Mouse (Mus musculus) liver, embryonic 11.5 days (tissue): ENCODE results near the gene Hmgn2. TPM values are rescaled to one million over a fixed set of nuclear protein-coding genes. Genes with fewer than 3 reads are reported as not detected.

Source experiments
- ATAC-seq: fragments of 200-750 bp; cut with Nextera tagmentation; replicated peaks from 2 replicates; pipeline ENCODE4 v1.8.0; 2017; ENCODE audit warnings: moderate number of reproducible peaks, mild to moderate bottlenecking, moderate TSS enrichment, moderate library complexity; ENCODE audit not compliant: low FRiP score
- DNase-seq: peaks from one replicate; pipeline ENCODE4 v3.0.0-alpha.2; 2017; ENCODE audit warnings: low spot score
- H3K27ac ChIP-seq: fragments of 300-500 bp; sonication (generic); 2 replicates; pipeline ENCODE4 v1.5.1; 2014; ENCODE audit warnings: mild to moderate bottlenecking, low read depth, low read length, control low read depth
- H3K27me3 ChIP-seq: fragments of 300-500 bp; sonication (generic); replicated peaks from 2 replicates; pipeline ENCODE4 v1.6.1; 2014; ENCODE audit warnings: low read length, mixed read lengths; ENCODE audit not compliant: control insufficient read depth, insufficient read depth
- H3K36me3 ChIP-seq: fragments of 300-500 bp; sonication (generic); 2 replicates; pipeline ENCODE4 v1.6.1; 2014; ENCODE audit warnings: mild to moderate bottlenecking, low read length, moderate library complexity, mixed read lengths; ENCODE audit not compliant: control insufficient read depth, insufficient read depth
- H3K4me1 ChIP-seq: fragments of 300-500 bp; sonication (generic); replicated peaks from 2 replicates; pipeline ENCODE4 v1.6.1; 2014; ENCODE audit warnings: low read length, mixed read lengths; ENCODE audit not compliant: control insufficient read depth, insufficient read depth
- H3K4me2 ChIP-seq: fragments of 300-500 bp; sonication (generic); 2 replicates; pipeline ENCODE4 v1.6.1; 2014; ENCODE audit warnings: mild to moderate bottlenecking, control low read depth, moderate library complexity
- H3K4me3 ChIP-seq: fragments of 300-500 bp; sonication (generic); 2 replicates; pipeline ENCODE4 v1.5.1; 2014; ENCODE audit warnings: low read depth, low read length, control low read depth
- H3K9ac ChIP-seq: fragments of 300-500 bp; sonication (generic); 2 replicates; pipeline ENCODE4 v1.6.1; 2014; ENCODE audit warnings: low read depth, low read length, control low read depth
- H3K9me3 ChIP-seq: fragments of 300-500 bp; sonication (generic); 2 replicates; pipeline ENCODE4 v1.6.1; 2016; ENCODE audit warnings: low read length, inconsistent platforms, mixed read lengths; ENCODE audit not compliant: control insufficient read depth
- WGBS: fragments of 180-500 bp; shearing (Covaris S2); extraction: QIAGEN DNeasy Blood & Tissue Kit; methylation state at CpG from one replicate; pipeline ENCODE4 v1.1.7; 2014; 5-methylcytosine and 5-hydroxymethylcytosine counted together
- polyA plus RNA-seq: library from polyadenylated mRNA; unstranded; fragments of >200 nt; fragmentation: Nextera tagmentation; extraction: Ambion mirVana; gene quantifications from 2 replicates; pipeline ENCODE4 v1.2.1, GENCODE M21; 2014

Gene Hmgn2
- polyA plus RNA-seq, 1 experiment from 2014 or later: 1,890 TPM

DNA sequence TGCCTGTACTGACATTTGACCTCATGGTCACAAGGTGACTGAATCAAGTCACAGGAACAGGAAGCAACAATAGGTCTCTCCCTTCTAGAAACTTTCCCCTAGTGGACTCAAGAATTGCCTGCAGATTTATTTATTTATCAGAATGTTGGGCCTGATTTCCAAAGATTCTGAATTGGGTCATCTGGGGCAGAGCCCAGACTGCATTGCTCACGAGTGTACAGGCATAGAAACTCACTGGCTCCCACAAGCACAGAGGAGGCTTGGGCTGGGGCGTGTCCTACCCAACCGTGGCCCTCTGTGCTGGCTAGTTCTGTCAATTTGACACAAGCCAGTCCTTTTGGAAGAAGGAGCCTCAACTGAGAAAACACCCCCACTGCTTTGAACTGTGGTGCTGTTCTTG lies 26.9 kb downstream of the Hmgn2 start:
- H3K27me3 ChIP-seq: no peaks in the 10 kb centered on the region
- 31% methylated on average over 3 of the region's 3 CpGs for WGBS
- H3K9me3 ChIP-seq: 0 out of 2 replicates have a peak, but pooled peaks cover 2% of the 10 kb centered on the region
- ATAC-seq: no peak
- H3K9ac ChIP-seq: no peak overlapping the region
- H3K27ac ChIP-seq: no peak overlapping the region
- no peak overlapping the region for H3K4me2 ChIP-seq
- no peak overlapping the region for H3K4me3 ChIP-seq
- no peak for DNase-seq
- H3K36me3 ChIP-seq: no peaks in the 10 kb centered on the region
- H3K4me1 ChIP-seq: 0 out of 2 replicates have a peak, but pooled peaks cover 3% of the 10 kb centered on the region

DNA sequence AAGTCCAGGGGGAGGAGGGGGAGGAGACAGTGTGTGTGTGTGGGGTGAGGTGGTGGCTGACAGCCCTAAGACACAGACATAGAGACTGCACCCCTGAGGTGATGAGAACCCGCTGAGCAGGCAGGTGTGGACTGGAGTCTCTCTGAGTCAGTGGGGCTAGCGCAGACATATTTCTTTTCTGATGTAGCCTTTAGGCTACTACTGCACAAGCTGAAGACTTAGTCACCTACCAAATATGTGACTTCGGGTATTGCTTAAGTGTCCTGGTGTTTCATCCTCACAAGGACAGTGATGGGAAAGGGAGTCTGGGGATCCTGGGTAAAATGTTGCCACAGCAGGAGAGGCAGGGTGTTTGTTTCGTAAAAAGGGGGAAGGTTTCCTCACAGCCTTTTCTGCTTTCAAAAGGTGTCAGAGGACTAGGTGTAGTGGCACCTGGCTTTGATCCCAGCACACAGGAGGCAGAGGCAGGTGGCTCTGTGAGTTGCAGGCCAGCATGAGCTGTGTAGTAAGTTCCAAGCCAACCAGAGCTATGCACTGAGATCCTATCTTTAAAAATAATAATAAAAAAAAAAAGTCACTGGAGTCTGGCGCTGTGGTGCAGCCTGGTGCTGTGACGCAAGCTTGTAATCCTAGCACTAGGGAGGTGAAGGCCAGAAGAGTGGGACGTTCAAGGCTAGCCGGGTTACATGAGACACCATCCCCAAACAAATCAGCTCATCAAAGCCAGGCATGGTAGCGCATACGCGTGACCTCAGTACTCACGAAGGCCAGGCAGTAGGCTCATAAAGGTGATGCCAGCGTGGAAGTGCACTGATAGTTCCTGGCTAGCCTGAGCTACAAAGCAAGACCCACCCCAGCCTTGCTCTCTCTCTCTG lies 27.8 kb downstream of the Hmgn2 start:
- no peak for DNase-seq
- H3K4me1 ChIP-seq: 0 out of 2 replicates have a peak, but pooled peaks cover 3% of the 10 kb centered on the region
- H3K36me3 ChIP-seq: no peaks in the 10 kb centered on the region
- no peak for ATAC-seq
- no peaks in the 10 kb centered on the region for H3K9me3 ChIP-seq
- 77% methylated on average over 13 of the region's 13 CpGs for WGBS
- no peak overlapping the region for H3K27ac ChIP-seq
- no peak overlapping the region for H3K4me2 ChIP-seq
- H3K4me3 ChIP-seq: no peak overlapping the region
- no peak overlapping the region for H3K9ac ChIP-seq
- no peaks in the 10 kb centered on the region for H3K27me3 ChIP-seq

DNA sequence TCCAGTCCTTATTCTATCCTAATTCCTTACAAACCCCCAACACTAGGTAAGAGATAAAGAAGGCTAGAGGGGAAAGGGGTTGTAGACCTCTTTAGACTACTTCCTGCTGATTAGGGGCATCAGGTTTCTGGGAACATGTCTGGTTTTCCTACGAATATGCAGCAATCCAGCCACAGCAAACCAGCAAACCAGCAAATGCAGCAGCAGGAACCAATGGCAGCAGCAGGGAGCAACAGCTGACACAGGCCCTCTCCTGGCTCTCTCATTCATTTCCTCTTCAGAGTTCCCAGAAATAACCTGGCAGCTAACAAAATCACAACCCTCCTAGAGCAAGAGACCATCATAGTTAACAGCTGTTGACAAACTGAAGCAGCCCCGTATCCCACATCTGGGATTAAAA lies 30.4 kb downstream of the Hmgn2 start:
- Histone ChIP-seq H3K9me3 (no peaks in the 10 kb centered on the region), H3K4me1 (0 out of 2 replicates have a peak, but pooled peaks cover 3% of the 10 kb centered on the region), H3K27me3 (no peaks in the 10 kb centered on the region), H3K4me3 (no peak overlapping the region), H3K36me3 (no peaks in the 10 kb centered on the region), H3K9ac (no peak overlapping the region), H3K4me2 (no peak overlapping the region), H3K27ac (no peak overlapping the region)
- no peak for DNase-seq
- WGBS: 45% methylated on average over 2 of the region's 2 CpGs
- no peak for ATAC-seq

DNA sequence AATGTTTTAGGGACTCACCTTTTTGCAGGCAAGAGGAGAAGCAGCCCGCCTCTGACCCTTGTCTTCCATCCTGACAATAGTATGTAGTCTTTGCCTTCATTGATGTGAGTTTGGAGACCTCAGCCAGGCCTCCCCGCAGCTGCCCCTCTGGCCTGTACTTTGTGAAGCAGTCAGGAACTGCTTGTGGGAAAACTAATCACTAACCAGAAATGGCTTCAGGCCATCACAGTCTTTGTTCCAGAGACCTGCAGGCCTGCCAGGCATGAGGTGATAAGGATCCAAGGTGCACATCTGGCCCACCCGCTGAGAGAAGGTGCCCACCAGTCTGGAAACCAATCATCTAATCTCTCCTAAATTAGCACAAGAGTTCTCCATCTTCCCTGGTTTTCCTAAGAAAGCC lies 36.7 kb downstream of the Hmgn2 start:
- H3K4me2 ChIP-seq: peak overlapping the region; percentile 11

DNA sequence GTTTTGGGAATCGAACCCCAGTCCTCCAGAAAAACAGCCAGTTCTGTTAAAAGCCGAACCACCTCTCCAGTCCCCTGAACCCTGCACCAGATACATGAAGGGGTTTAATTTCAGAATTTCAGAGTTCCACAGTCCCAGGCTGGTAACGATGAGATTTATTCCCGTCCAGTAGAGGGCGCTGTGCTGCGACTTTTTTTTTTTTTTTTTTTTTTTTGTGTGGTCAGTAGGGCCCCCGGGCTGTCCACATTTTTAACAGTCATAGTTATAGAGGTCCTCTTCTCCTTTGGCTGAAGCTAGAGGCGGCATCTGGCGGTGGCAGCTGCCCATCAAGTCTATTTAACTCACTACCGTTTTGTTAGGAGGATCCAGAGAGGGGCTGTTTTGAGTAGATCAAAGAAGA lies 37.1 kb downstream of the Hmgn2 start:
- no peak overlapping the region for H3K27ac ChIP-seq
- H3K4me2 ChIP-seq: peak overlapping the region; percentile 11
- no peak for ATAC-seq
- no peak overlapping the region for H3K4me3 ChIP-seq
- 13% methylated on average over 10 of the region's 10 CpGs for WGBS
- DNase-seq: no peak
- no peaks in the 10 kb centered on the region for H3K27me3 ChIP-seq
- no peaks in the 10 kb centered on the region for H3K36me3 ChIP-seq
- no peaks in the 10 kb centered on the region for H3K9me3 ChIP-seq
- H3K9ac ChIP-seq: peak overlapping the region; percentile 5; the same call in 1 of the 2 replicates
- peaks cover 18% of the 10 kb centered on the region for H3K4me1 ChIP-seq

More for the DNA sequence above, 36.7 kb downstream of the Hmgn2 start:
- Histone ChIP-seq H3K27me3 (no peaks in the 10 kb centered on the region), H3K9ac (peak overlapping the region; percentile 5; the same call in 1 of the 2 replicates), H3K27ac (no peak overlapping the region), H3K4me3 (no peak overlapping the region), H3K36me3 (no peaks in the 10 kb centered on the region), H3K9me3 (no peaks in the 10 kb centered on the region), H3K4me1 (peaks cover 18% of the 10 kb centered on the region)
- DNase-seq (no peak), ATAC-seq (no peak)
- WGBS: 64% methylated on average over 3 of the region's 3 CpGs

DNA sequence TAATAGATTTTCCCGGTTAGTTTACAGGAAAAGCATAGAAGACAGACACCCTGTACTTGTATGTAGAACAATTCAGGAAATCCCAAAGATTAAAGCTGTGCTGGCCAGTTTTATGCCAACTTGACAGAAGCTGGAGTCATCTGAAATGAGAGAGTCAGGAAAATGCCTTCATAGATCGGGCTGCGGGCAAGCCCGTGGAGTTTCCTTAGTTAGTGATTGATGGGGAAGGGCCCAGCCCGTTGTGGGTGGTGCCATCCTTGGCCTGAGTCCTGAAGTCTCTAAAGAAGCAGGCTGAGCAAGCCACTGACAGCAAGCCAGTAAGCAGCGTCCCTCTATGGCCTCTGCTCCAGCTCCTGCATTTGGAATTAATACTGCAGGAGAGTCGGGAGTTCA lies 39.2 kb downstream of the Hmgn2 start:
- 17% methylated on average over 7 of the region's 7 CpGs for WGBS
- H3K4me1 ChIP-seq: peaks cover 18% of the 10 kb centered on the region
- ATAC-seq: no peak

DNA sequence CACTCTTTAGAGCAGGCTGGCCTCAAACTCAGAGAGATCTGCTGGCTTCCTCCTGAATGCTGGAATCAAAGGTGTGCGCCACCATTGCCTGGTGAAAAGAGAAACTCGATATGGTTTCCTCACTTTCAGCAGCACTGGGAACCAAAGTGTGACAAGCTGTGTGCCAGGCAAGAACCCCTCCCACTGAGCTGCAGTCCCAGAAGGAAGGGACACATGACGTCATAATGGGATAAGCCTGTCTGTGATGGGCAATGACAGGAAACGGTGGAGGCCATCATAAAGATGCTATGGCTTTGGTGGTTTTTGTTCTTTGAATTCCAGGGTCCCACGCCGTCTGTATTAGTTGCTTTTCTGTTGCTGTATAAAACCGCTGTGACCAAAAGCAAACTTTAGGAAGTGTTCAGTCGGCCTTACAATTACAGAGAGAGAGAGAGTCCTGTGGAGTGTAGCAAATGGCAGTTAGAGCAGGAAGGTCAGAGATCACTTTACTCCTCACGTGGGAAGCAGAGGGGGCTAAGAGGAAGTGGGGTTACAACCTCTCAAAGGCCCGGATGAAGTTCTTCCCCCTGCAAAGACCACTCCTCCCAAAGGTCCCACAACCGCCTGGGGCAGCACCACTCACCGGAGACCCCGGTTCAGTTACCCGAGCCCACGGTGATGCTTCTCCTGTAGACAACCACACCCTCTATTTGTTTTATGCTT lies 39.7 kb downstream of the Hmgn2 start:
- peak overlapping the region; percentile 5; the same call in 1 of the 2 replicates for H3K4me3 ChIP-seq
- no peak overlapping the region for H3K9ac ChIP-seq
- H3K27ac ChIP-seq: peak overlapping the region; percentile 54
- no peaks in the 10 kb centered on the region for H3K9me3 ChIP-seq
- WGBS: 33% methylated on average over 15 of the region's 15 CpGs
- H3K36me3 ChIP-seq: no peaks in the 10 kb centered on the region
- DNase-seq (no peak), ATAC-seq (peak; percentile 31)
- H3K4me1 ChIP-seq: peaks cover 18% of the 10 kb centered on the region
- peak overlapping the region; percentile 45 for H3K4me2 ChIP-seq
- no peaks in the 10 kb centered on the region for H3K27me3 ChIP-seq

More for the DNA sequence above, 39.2 kb downstream of the Hmgn2 start:
- Histone ChIP-seq H3K27me3 (no peaks in the 10 kb centered on the region), H3K27ac (peak overlapping the region; percentile 54), H3K9me3 (no peaks in the 10 kb centered on the region), H3K4me3 (peak overlapping the region; percentile 5; the same call in 1 of the 2 replicates), H3K9ac (no peak overlapping the region), H3K36me3 (no peaks in the 10 kb centered on the region), H3K4me2 (peak overlapping the region; percentile 45)
- DNase-seq: no peak

DNA sequence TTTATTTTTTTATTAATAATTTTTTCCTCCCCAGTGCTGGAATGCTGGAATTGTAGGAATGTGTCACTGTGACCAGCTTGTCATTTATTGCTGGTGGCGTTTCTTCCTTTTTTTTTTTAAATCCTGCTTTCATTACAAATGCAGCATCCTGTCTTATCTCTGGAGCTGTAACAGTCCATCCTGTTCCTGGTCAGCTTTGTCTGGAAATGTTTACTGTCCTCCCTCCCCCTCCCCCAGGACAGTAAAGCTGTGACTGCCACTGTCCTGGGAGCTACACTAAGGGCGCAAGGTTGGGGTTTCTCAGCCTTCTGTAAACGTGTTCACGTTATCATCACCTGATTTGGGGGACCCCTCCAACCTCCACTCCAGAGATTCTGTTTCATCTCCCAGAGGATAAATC lies 43.2 kb downstream of the Hmgn2 start:
- 52% methylated on average over 4 of the region's 4 CpGs for WGBS
- ATAC-seq (no peak), DNase-seq (no peak)
- Histone ChIP-seq H3K4me3 (no peak overlapping the region), H3K4me2 (no peak overlapping the region), H3K9me3 (no peaks in the 10 kb centered on the region), H3K4me1 (peaks cover 14% of the 10 kb centered on the region), H3K27ac (no peak overlapping the region), H3K36me3 (no peaks in the 10 kb centered on the region), H3K9ac (no peak overlapping the region), H3K27me3 (no peaks in the 10 kb centered on the region)
